Mouse (Mus musculus) CH12.LX (cell line): Measurements from ENCODE around the gene Vac14. TPM values are rescaled to one million over a fixed set of nuclear protein-coding genes. Genes with fewer than 3 reads are reported as not detected.
"Not testable (repeated sequence)": the region's sequence is repeated elsewhere in the genome, so short reads cannot be mapped to it uniquely, and the experiment has no call there.

Experiments used
- DNase-seq: peaks from one replicate; pipeline ENCODE4 v3.0.0-alpha.2; 2013; ENCODE audit errors: extremely low read depth
- H3K27ac ChIP-seq: 2 replicates; pipeline ENCODE4 v1.5.1; 2012; ENCODE audit warnings: low read depth, mild to moderate bottlenecking, control low read depth, moderate library complexity; ENCODE audit not compliant: insufficient read depth
- H3K27me3 ChIP-seq: replicated peaks from 2 replicates; pipeline ENCODE3; 2012; ENCODE audit warnings: inconsistent platforms
- H3K36me3 ChIP-seq, 2 experiments: replicated peaks in 1 of 2; 2 replicates each; pipeline versions ENCODE3 to v1.6.1; 2012; ENCODE audit warnings: inconsistent platforms in 1 of 2, low read length in 1 of 2, mild to moderate bottlenecking in 1 of 2, mixed read lengths in 1 of 2, moderate library complexity in 1 of 2; ENCODE audit not compliant: control insufficient read depth in 1 of 2, insufficient read depth in 1 of 2
- H3K4me1 ChIP-seq, 2 experiments: 2 replicates each; pipeline ENCODE4 v1.6.1; 2012; ENCODE audit warnings: inconsistent platforms in 1 of 2, moderate library complexity in 1 of 2; ENCODE audit not compliant: insufficient read depth in 2 of 2, control insufficient read depth in 1 of 2
- H3K4me2 ChIP-seq: 2 replicates; pipeline ENCODE4 v1.6.1; 2012; ENCODE audit warnings: low read depth, mild to moderate bottlenecking, control low read depth; ENCODE audit not compliant: poor library complexity, insufficient read depth, severe bottlenecking
- H3K4me3 ChIP-seq, 3 experiments: fragments of 150-350 bp in 1 of 3; sonication (generic) in 1 of 3; replicated peaks in 1 of 3; 2 replicates each; pipeline versions ENCODE3 to v1.5.1; 2011 to 2012; ENCODE audit warnings: low read depth in 2 of 3, low read length in 2 of 3, mild to moderate bottlenecking in 2 of 3, moderate library complexity in 2 of 3, control low read depth in 1 of 3, improper control_type of control experiment in 1 of 3, inconsistent platforms in 1 of 3, mixed read lengths in 1 of 3; ENCODE audit not compliant: poor library complexity in 1 of 3
- H3K79me2 ChIP-seq: replicated peaks from 2 replicates; pipeline ENCODE4 v1.6.1; 2012; ENCODE audit warnings: mild to moderate bottlenecking, moderate library complexity; ENCODE audit not compliant: control insufficient read depth, poor library complexity, insufficient read depth, severe bottlenecking; ENCODE audit errors: extremely low read depth
- H3K9ac ChIP-seq: 2 replicates; pipeline ENCODE4 v1.6.1; 2012; ENCODE audit warnings: low read depth, mild to moderate bottlenecking, control low read depth, moderate library complexity; ENCODE audit not compliant: insufficient read depth
- H3K9me3 ChIP-seq: replicated peaks from 2 replicates; pipeline ENCODE3; 2012; ENCODE audit warnings: low read length, inconsistent platforms, mixed read lengths
- ELF1 ChIP-seq: IDR thresholded peaks from 2 replicates; pipeline ENCODE4 v1.6.1; 2014; ENCODE audit warnings: low read depth, mild to moderate bottlenecking, inconsistent platforms, low read length, improper control_type of control experiment
- IRF4 ChIP-seq: IDR thresholded peaks from 2 replicates; pipeline ENCODE4 v1.6.1; 2014; ENCODE audit warnings: low read depth, mild to moderate bottlenecking, inconsistent platforms, low read length, improper control_type of control experiment
- JUN ChIP-seq: IDR thresholded peaks from 2 replicates; pipeline ENCODE4 v1.6.1; 2011; ENCODE audit warnings: low read depth, mild to moderate bottlenecking, low read length, improper control_type of control experiment, moderate library complexity; ENCODE audit not compliant: insufficient read depth
- JUND ChIP-seq: conservative IDR thresholded peaks from 2 replicates; pipeline ENCODE4 v1.6.1; 2011; ENCODE audit warnings: low read depth, low read length, improper control_type of control experiment
- MAFK ChIP-seq: IDR thresholded peaks from 2 replicates; pipeline ENCODE4 v1.6.1; 2011; ENCODE audit warnings: low read length, improper control_type of control experiment; ENCODE audit not compliant: insufficient replicate concordance
- MEF2A ChIP-seq: IDR thresholded peaks from 2 replicates; pipeline ENCODE4 v1.6.1; 2014; ENCODE audit warnings: low read depth, mild to moderate bottlenecking, inconsistent platforms, low read length, improper control_type of control experiment, borderline replicate concordance
- MXI1 ChIP-seq: IDR thresholded peaks from 2 replicates; pipeline ENCODE4 v1.6.1; 2011; ENCODE audit warnings: mild to moderate bottlenecking, low read depth, low read length, improper control_type of control experiment
- NELFE ChIP-seq: IDR thresholded peaks from 2 replicates; pipeline ENCODE4 v1.6.1; 2011; ENCODE audit warnings: low read depth, low read length, improper control_type of control experiment
- PAX5 ChIP-seq: IDR thresholded peaks from 2 replicates; pipeline ENCODE4 v1.6.1; 2012; ENCODE audit warnings: low read length, inconsistent platforms, mixed read lengths
- RAD21 ChIP-seq: IDR thresholded peaks from 2 replicates; pipeline ENCODE4 v1.6.1; 2011; ENCODE audit warnings: low read depth, mild to moderate bottlenecking, low read length, improper control_type of control experiment, moderate library complexity
- RCOR1 ChIP-seq: conservative IDR thresholded peaks from 2 replicates; pipeline ENCODE4 v1.6.1; 2012; ENCODE audit warnings: low read depth, mild to moderate bottlenecking, inconsistent platforms, low read length, improper control_type of control experiment
- TBP ChIP-seq: conservative IDR thresholded peaks from 2 replicates; pipeline ENCODE4 v1.6.1; 2011; ENCODE audit warnings: low read depth, low read length, improper control_type of control experiment
- TCF12 ChIP-seq: IDR thresholded peaks from 2 replicates; pipeline ENCODE4 v1.6.1; 2014; ENCODE audit warnings: low read depth, mild to moderate bottlenecking, inconsistent platforms, low read length, improper control_type of control experiment
- UBTF ChIP-seq: IDR thresholded peaks from 2 replicates; pipeline ENCODE4 v1.6.1; 2012; ENCODE audit warnings: low read depth, mild to moderate bottlenecking, inconsistent platforms, low read length, improper control_type of control experiment, moderate library complexity
- USF1 ChIP-seq: IDR thresholded peaks from 2 replicates; pipeline ENCODE4 v1.6.1; 2014; ENCODE audit warnings: low read depth, mild to moderate bottlenecking, inconsistent platforms, low read length, improper control_type of control experiment
- USF2 ChIP-seq: conservative IDR thresholded peaks from 2 replicates; pipeline ENCODE4 v1.6.1; 2011; ENCODE audit warnings: low read depth, low read length, improper control_type of control experiment
- ZKSCAN1 ChIP-seq: IDR thresholded peaks from 2 replicates; pipeline ENCODE4 v1.6.1; 2012; ENCODE audit warnings: low read depth, inconsistent platforms, low read length, improper control_type of control experiment, borderline replicate concordance
- ZMIZ1 ChIP-seq: IDR thresholded peaks from 2 replicates; pipeline ENCODE4 v1.6.1; 2012; ENCODE audit warnings: low read depth, mild to moderate bottlenecking, inconsistent platforms, low read length, improper control_type of control experiment
- dilution Hi-C: fragments of 300-500 bp; cut with MboI; formaldehyde crosslinking; loops from 2 replicates; pipeline ENCODE4 v1.14.3; 2020; ENCODE audit warnings: low sequenced_read_pairs; ENCODE audit not compliant: extremely low pct_unique_long_range_greater_than_20kb, extremely low pct_ligation_motif_present
- in situ Hi-C: fragments of 300-500 bp; cut with MboI; formaldehyde crosslinking; loops from 3 replicates; pipeline ENCODE4 v1.14.3; 2019; ENCODE audit warnings: low sequenced_read_pairs, low pct_ligation_motif_present, low pct_unique_long_range_greater_than_20kb, mixed read lengths
- polyA plus RNA-seq: library from polyadenylated mRNA; unstranded; fragments of >175 nt; gene quantifications from 2 replicates; pipeline ENCODE4 v1.2.1, GENCODE M21; 2012; ENCODE audit warnings: low read depth; ENCODE audit not compliant: insufficient read length
- total RNA-seq, 2 experiments: library from RNA; depleted of rRNA; stranded (reverse); fragments of 300-350 nt in 1 of 2; fragments of >200 nt in 1 of 2; gene quantifications; 2 replicates each; pipeline ENCODE4 v1.2.3; 2012 to 2014

The Vac14 gene
- total and polyA plus RNA-seq, 3 experiments = 20.9 to 73.8 (median 28.2) TPM

DNA sequence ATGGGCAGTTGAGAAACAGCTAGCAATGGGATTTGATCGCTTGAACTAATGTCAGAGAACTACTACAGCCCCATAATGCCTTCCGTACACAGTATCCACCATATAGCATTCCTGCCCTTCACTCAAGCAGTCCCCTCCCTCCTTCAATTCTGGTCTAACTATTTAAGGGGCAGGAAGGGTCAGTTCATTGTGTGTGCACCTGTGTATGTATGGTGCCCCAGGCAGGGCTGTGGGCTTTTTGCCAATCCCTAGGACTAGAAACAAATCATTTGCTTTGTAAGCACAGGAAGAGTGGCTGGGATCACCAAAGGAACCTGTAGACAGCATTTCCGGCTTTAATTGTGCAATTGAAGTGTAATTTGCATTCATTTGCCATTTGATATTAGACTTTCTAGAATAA, 46.6 kb downstream of the Vac14 start:
- dilution Hi-C loops = no loop called here

GRCm38 (mm10) chr8:110667590-110668177, 49.3 kb downstream of the Vac14 start:
- in situ Hi-C loops, H3K27me3 ChIP-seq, DNase-seq, H3K79me2 ChIP-seq, H3K9me3 ChIP-seq, H3K9ac ChIP-seq, H3K4me2 ChIP-seq, H3K4me3 ChIP-seq, H3K27ac ChIP-seq, dilution Hi-C loops, H3K4me1 ChIP-seq: not testable (repeated sequence)
- H3K36me3 ChIP-seq = peaks cover 33 to 89% of the 10 kb centered on the region in 2 experiments

More for the DNA sequence above, 46.6 kb downstream of the Vac14 start:
- Histone ChIP-seq H3K27me3 (no peaks in the 10 kb centered on the region), H3K79me2 (no peaks in the 10 kb centered on the region), H3K9me3 (no peaks in the 10 kb centered on the region), H3K27ac (no peak overlapping the region), H3K4me1 (no peaks in the 10 kb centered on the region), H3K36me3 (peaks cover 19 to 89% of the 10 kb centered on the region in 2 experiments), H3K4me2 (no peak overlapping the region), H3K4me3 (no peak overlapping the region), H3K9ac (no peak overlapping the region)
- DNase-seq = no peak
- in situ Hi-C loops = no loop called here
- TF ChIP-seq ELF1 (no peak), ZMIZ1 (no peak), PAX5 (no peak), TCF12 (no peak), UBTF (no peak), USF2 (no peak), JUN (no peak), JUND (no peak), RAD21 (no peak), TBP (no peak), ZKSCAN1 (no peak), NELFE (no peak), MEF2A (no peak), MAFK (no peak), RCOR1 (no peak), USF1 (no peak), IRF4 (no peak), MXI1 (no peak)
